Mouse (Mus musculus): ENCODE measurements around the gene Il31.

The Il31 gene

DNA sequence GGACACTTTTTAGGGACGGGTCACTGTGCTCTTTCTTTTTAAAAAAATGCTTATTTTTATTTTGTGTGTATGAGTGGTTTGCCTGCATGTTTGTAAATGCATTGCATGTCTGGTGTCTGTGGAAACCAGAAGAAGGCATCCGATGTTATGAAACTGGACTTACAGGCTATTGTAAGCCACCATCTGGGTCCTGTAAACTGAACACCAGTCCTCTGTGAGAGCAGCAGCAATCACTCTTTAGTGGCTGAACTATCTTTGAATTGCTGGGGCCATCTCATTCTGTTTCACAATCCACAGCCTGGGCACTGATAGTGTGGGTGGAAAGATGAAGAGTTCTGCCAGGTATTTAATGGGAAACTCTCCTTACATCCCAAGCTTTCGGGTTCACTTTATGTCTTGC, 50.9 kb downstream of the Il31 start:
- TF ChIP-seq GATA4 (IDR thresholded peaks at IDR 0.05; ENCODE audit: insufficient replicate concordance, low read length): no peak

DNA sequence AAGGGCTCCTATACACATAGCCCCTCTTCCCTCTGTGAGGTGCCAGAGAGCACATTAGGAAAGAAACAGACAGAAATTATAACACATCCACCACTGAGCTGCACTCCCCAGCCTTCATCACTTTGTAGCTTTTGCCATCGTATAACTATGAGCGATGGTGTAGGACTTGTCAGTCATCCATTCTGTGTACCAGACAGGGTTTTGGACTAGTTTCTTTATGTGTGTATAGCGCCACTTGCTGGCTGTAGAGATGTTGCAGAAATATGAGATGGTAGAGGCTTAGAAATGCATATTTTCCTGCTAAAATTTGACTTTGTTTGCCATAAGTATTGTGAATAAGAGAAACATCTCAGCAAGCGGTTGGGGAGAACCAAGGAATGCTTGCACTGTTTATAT, 52.5 kb downstream of the Il31 start:
- no peak for TF ChIP-seq GATA4 (IDR thresholded peaks at IDR 0.05; ENCODE audit: insufficient replicate concordance, low read length)

DNA sequence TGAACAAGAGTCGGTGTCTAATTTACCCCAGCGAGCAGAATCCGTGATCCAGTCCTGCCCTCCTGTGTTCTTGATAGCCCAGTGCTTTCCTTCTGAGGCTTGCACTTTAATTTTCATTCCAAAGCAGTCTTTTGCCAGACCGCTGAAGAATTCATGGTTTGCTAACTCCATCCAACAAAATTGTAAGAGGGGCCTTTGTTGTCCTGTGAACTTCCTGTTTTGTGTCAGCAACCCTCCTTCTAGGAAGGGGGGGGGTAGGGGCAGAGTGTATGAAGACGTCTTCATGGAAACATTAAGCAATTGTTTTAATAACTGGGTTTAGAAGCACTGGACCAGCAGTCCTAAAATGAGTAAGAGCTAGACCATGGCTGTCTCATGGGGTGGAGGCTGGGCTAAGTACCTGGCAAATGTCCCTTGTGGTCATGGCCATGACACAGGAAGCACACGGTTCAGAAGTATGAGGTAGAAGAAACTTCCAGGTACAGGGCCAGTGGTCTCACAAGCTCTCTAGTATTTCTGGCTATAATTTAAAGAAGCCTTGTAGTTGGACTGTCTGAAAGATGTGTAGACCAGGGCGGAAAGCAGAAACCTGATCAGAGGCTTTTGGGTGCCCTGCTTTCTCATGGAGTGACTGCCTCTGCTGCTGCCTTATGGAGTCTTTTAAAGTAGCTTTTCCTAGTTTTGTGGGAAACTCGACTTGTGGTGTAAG, 53.1 kb downstream of the Il31 start:
- TF ChIP-seq GATA4 (IDR thresholded peaks at IDR 0.05; ENCODE audit: insufficient replicate concordance, low read length): no peak

DNA sequence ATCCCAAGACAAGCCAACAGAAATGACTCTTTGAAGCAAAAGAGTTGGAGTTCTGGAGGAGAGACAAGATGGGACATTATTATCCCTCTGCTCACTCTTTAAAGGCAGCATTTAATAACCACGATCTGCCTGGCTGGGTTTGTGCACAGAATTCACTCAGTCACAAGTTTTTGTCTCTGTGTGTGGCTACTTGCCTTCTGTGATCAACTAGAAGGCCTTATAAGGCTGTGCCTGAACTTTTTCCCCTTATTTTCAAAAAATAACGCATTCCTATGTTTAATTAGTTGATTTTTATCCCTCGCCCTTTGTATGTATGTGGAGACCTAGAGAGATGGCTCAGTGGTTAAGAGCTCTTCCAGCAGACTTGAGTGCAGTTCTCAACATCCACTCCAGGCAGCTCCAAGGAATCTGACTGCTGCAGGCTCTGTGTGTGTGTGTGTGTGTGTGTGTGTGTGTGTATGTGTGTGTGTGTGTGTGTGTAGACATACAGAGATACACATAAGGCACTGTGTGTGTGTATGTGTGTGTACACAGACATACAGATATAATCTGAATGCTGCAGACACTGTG, 56.9 kb downstream of the Il31 start:
- TF ChIP-seq GATA4 (IDR thresholded peaks at IDR 0.05; ENCODE audit: insufficient replicate concordance, low read length): no peak

DNA sequence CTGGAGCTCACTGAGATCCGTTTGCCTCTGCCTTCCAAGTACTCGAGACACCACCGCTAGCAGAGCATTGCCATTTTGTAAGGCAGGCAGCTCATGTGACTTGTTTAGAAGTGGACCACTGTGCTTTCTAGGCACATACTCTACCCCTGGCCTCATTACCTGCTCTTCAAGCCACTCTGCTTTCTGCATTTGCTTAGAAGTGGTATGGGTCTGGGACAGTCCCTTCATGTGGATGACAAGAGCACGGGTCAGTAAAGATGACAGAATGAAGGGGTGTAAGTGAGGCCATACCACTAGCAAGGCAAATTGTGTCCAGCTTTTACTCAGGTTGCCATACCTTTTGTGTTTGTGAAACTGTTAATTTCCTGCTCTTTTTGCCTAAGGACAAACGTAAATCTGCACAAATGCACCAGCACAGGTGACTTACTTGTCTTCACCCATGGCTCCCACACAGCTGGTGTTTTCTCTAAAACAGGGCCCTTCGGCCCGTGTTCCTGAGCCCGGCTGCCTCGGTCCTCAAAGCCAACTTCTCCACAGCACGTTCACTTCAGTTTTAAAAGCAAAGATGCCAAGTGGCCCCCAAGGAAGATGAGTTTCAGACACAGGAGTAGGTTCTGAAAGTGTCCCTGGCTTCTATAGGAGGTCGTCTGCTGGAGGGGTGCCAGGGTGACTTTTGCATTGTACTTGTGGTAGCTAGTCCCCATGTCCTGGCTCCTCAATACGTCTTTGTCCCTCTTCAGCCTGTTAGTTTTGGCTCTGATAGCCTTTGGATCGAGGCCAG, 57.6 kb downstream of the Il31 start:
- TF ChIP-seq GATA4 (IDR thresholded peaks at IDR 0.05; ENCODE audit: insufficient replicate concordance, low read length): no peak

All from liver, adult (tissue).